Mouse (Mus musculus): Measurements from ENCODE around the gene Pigw.

- no peak for TF ChIP-seq E2F4 (IDR thresholded peaks at IDR 0.05; ENCODE audit: insufficient read depth)
- no peak for TF ChIP-seq TCF3 (IDR thresholded peaks at IDR 0.05; ENCODE audit: insufficient read length, low read depth)
- TF ChIP-seq POLR2A (IDR thresholded peaks at IDR 0.05; ENCODE audit: insufficient read length, low read depth): no peak
- TF ChIP-seq MAX (IDR thresholded peaks at IDR 0.05; ENCODE audit: low read depth): no peak
- no peak for TF ChIP-seq POLR2AphosphoS2 (IDR thresholded peaks at IDR 0.05; ENCODE audit: insufficient read length, low read depth)
Measured at GRCm38 (mm10) chr11:84914673-84915072, 34.6 kb upstream of the Pigw start.
